Mouse (Mus musculus) heart, postnatal 0 days (tissue): ENCODE measurements around the gene Zfand4.

ENCODE experiments used
- CTCF ChIP-seq: IDR thresholded peaks from 2 replicates; pipeline ENCODE4 v1.5.1; 2016; ENCODE audit warnings: antibody characterized with exemption, control low read depth, low read depth
- EP300 ChIP-seq: IDR thresholded peaks from 2 replicates; pipeline ENCODE4 v1.6.1; 2016; ENCODE audit warnings: antibody characterized with exemption, low read depth

DNA sequence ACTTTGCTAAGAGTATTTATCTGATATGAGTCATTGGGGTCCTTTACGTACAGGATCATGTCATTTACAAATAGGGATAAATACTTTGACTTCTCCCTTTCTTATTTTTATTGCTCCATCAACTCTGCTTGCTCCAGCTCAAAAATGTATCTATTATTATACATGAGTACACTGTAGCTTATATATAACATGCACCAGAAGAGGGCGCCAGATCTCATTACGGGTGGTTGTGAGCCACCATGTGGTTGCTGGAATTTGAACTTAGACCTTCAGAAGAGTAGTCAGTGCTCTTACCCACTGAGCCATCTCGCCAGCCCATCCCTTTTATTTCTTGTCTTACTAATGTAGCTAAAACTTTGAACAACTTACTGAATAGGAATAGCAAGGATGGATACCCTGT lies 18.5 kb downstream of the Zfand4 start:
- TF ChIP-seq CTCF (no peak), EP300 (no peak)
